Mouse (Mus musculus) macrophage (primary cell): Measurements from ENCODE around the gene Fermt3. TPM values are rescaled to one million over a fixed set of nuclear protein-coding genes. Genes with fewer than 3 reads are reported as not detected.
A peak's percentile ranks its signal among the peaks of the same experiment; 100 is the strongest.
"Not testable (repeated sequence)": the region's sequence is repeated elsewhere in the genome, so short reads cannot be mapped to it uniquely, and the experiment has no call there.

Experiments used
- H3K27ac ChIP-seq: fragments of 350-480 bp; formaldehyde crosslinking; 2 replicates; pipeline ENCODE4 v1.9.0; 2021
- H3K36me3 ChIP-seq: fragments of 350-480 bp; formaldehyde crosslinking; 2 replicates; pipeline ENCODE4 v1.9.0; 2021; ENCODE audit errors: inconsistent target
- H3K4me3 ChIP-seq: fragments of 350-480 bp; formaldehyde crosslinking; 2 replicates; pipeline ENCODE4 v1.9.0; 2021; ENCODE audit errors: inconsistent target
- H3K79me2 ChIP-seq: fragments of 350-480 bp; formaldehyde crosslinking; 2 replicates; pipeline ENCODE4 v1.9.0; 2021; ENCODE audit errors: inconsistent target
- WGBS: methylation state at CpG from one replicate; pipeline ENCODE4 v1.1.7; 2026; ENCODE audit warnings: inconsistent platforms; ENCODE audit not compliant: missing documents; 5-methylcytosine and 5-hydroxymethylcytosine counted together
- polyA plus RNA-seq: library from polyadenylated mRNA; stranded (reverse); fragments of 250-400 nt; gene quantifications from 3 replicates; pipeline ENCODE4 v1.2.4, GENCODE M21; 2018; ENCODE audit warnings: inconsistent platforms

The Fermt3 gene
- polyA plus RNA-seq, 1 experiment from 2014 or later: 194 TPM

DNA sequence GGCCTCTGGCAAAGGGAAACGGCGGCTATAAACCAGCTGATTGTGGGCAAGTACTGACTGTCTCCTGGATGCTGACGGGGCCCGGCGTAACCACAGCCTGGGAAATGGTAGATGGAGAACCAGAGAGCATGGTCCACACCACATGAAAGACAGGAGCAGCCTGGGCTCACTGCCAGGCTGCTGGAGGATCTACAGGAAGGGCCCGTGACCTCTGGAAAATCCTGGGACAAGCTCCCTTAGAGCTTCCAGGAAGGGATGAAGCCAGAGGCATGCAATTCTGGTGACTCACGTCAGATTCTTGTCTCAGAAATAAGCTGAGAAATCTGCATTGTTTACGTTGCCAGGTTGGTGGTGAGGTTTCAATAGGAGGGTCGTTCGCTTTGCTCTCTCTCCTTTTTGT is 35.5 kb upstream of the Fermt3 start:
- Histone ChIP-seq H3K4me3 (no peak overlapping the region), H3K27ac (no peak overlapping the region), H3K36me3 (no peaks in the 10 kb centered on the region), H3K79me2 (no peaks in the 10 kb centered on the region)
- 81% methylated on average over 10 of the region's 10 CpGs for WGBS

DNA sequence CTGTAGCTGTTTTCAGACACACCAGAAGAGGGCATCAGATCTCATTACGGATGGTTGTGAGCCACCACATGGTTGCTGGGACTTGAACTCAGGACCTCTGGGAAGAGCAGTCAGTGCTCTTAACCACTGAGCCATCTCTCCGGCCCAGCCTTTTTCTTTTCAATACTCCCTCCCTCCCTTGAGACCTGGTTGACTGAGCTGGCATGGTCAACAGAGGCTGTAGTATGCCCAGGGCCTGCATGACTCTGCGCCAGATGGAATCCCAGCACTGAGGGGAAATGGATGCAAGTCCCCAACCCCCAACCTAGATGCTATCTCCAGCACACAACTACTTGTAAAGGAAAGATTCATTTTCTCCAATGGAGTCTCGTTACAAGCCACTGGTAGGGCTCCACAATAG is 34.1 kb upstream of the Fermt3 start:
- H3K36me3 ChIP-seq, H3K27ac ChIP-seq, H3K4me3 ChIP-seq, H3K79me2 ChIP-seq: not testable (repeated sequence)
- WGBS: 98% methylated on average over 4 of the region's 4 CpGs

GRCm38 (mm10) chr19:7044706-7045105 is 25.4 kb upstream of the Fermt3 start:
- no peak overlapping the region for H3K4me3 ChIP-seq
- H3K36me3 ChIP-seq: no peaks in the 10 kb centered on the region
- H3K27ac ChIP-seq: no peak overlapping the region
- WGBS: 88% methylated on average over 4 of the region's 4 CpGs
- no peaks in the 10 kb centered on the region for H3K79me2 ChIP-seq

DNA sequence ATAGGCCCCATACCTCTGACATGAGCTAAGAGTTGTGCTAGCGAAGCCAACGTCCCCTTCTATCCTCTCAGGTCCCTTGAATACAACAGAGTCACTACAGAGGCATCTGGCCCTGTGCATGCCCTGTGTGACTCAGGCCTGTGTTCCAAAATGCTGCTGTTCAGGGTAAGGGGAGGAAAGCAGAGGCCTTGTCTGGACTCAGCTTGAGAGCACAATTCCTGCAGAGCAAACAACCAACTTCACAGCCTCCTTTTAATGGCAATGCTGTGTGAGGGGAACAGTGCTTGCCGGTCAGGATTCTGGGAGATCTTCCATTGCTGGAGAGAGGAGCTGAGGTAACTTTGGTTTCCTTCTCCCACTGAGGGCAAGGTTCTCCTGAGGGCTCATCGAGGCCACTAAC is 25.0 kb upstream of the Fermt3 start:
- 86% methylated on average over 4 of the region's 4 CpGs for WGBS
- Histone ChIP-seq H3K4me3 (no peak overlapping the region), H3K79me2 (peaks cover 1% of the 10 kb centered on the region), H3K36me3 (no peaks in the 10 kb centered on the region), H3K27ac (no peak overlapping the region)

DNA sequence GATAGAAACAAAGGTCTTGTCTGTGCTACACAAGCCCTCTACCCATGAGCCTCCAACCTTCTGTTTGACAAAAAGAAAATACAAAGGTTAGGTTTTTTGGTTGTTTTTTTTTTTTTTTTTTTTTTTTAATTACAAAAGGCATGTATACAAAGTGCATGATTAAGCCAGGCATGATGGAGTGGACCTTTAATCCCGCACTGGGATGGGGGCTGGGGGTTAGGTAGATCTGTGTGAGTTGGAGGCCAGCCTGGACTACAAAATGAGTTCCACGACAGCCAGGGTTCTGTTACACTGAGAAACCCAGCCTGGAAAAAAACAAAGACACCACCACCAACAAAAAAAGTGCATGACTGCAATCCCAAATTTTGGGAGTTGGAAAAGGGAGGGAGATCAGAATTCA is 21.9 kb upstream of the Fermt3 start:
- peaks cover 33% of the 10 kb centered on the region for H3K79me2 ChIP-seq
- no peak overlapping the region for H3K27ac ChIP-seq
- no peaks in the 10 kb centered on the region for H3K36me3 ChIP-seq
- WGBS: 91% methylated on average over 2 of the region's 2 CpGs
- no peak overlapping the region; the same call in 1 of the 2 replicates for H3K4me3 ChIP-seq

- WGBS: 27% methylated on average over 13 of the region's 13 CpGs
- H3K79me2 ChIP-seq: peaks cover 37% of the 10 kb centered on the region
- H3K36me3 ChIP-seq: no peaks in the 10 kb centered on the region
- peak overlapping the region; percentile 70 for H3K27ac ChIP-seq
- H3K4me3 ChIP-seq: peak overlapping the region; percentile 70
Measured at GRCm38 (mm10) chr19:7040637-7041130, 21.4 kb upstream of the Fermt3 start.

DNA sequence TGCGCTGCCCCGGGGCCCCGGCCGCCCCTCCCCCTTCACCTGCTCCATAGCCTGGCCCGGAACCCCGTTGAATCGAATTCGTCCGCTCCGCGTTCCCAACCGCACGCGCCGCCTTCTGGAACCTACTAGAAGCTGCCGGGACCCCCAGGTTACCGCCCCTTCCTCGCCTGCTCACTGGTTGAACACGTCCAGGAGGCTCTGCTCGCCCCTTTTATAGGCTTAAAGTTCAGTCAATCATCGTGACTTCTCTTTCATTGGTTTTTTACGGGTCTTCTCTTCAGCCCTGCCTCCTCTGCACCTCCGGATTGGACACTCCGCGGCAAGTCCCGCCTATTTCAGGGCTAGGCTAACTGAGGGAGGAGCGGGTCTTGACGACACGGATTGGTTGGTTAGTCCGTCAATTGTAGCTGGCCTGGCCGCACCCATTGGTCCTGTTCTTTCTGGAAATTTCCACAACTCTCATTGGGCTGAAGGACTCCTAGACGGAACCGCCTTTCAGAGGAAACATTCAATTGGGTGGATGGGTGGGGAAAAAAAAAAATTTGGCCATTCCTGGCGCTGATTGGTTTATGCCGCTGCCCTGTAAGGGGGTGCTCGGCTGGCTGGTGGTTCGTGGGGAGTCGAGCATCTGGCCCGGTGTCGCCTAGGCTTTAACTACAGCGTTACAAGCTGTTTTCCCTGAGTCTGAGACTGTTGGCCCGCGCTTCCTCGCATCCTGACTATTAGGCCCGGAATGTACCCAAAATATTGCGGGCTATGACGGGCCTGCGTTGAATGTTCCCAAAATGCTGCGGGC is 20.8 kb upstream of the Fermt3 start, which contains the start of gene Stip1:
TSS of gene Stip1 (minus strand) at position 127 of the 796 bp plus-strand sequence.
- H3K36me3 ChIP-seq: 0 out of 2 replicates have a peak, but pooled peaks cover 4% of the 10 kb centered on the region
- WGBS: under 1% methylated on average over 41 of the region's 49 CpGs

GRCm38 (mm10) chr19:7039088-7039720 is 19.9 kb upstream of the Fermt3 start:
- 4% methylated on average over 35 of the region's 35 CpGs for WGBS
- Histone ChIP-seq H3K4me3 (peak overlapping the region; percentile 70), H3K36me3 (0 out of 2 replicates have a peak, but pooled peaks cover 7% of the 10 kb centered on the region), H3K79me2 (peaks cover 47% of the 10 kb centered on the region), H3K27ac (peak overlapping the region; percentile 29; the same call in 1 of the 2 replicates)

More for the DNA sequence above, 20.8 kb upstream of the Fermt3 start, which contains the start of gene Stip1:
- Histone ChIP-seq H3K79me2 (peaks cover 44% of the 10 kb centered on the region), H3K4me3 (peak within 1 kb of the TSS; percentile 70), H3K27ac (peak within 1 kb of the TSS; percentile 70)

DNA sequence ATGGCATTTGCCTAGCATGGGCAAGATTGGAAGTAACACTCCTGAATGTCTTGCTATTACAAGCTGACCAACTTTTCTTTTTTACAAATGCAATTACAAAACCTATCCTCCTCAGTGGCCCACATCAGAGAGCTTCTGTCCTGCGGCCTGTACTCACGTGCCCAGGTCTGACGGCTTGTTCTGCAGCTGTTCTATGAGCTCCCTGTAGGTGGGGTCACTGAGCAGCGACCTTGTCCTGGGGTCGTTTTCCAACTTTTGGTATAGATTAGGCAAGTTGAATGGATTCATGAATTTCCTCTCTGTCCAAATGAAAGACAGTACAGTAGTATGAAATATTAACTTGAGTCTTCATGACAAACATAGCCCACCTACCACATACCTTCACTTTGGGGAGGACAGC is 14.7 kb upstream of the Fermt3 start:
- Histone ChIP-seq H3K36me3 (peaks cover 45% of the 10 kb centered on the region), H3K79me2 (peaks cover 43% of the 10 kb centered on the region), H3K27ac (no peak overlapping the region), H3K4me3 (no peak overlapping the region)
- WGBS: 93% methylated on average over 5 of the region's 5 CpGs

DNA sequence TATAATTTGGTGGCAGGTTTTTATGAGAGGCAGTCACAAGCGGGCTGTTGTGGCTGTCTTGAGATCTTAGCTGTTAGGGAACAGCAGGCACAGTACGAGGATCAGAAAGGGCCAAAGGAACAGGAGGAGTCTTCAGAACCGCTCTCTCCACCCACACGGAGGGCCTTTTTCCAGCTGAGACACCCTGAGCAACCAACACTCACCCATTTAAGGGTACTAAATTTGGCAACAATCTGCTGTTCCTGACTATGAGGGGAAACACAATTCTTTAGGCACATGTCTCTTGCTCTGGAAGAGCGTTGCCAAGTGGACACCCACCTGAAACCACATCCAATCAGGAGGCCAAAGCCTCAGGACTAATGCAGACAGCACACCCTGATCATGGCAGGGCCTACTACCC is 10.3 kb upstream of the Fermt3 start:
- WGBS: 97% methylated on average over 5 of the region's 5 CpGs
- no peak overlapping the region for H3K27ac ChIP-seq
- H3K79me2 ChIP-seq: no peaks in the 10 kb centered on the region; the same call in 1 of the 2 replicates
- no peak overlapping the region for H3K4me3 ChIP-seq
- peaks cover 79% of the 10 kb centered on the region for H3K36me3 ChIP-seq

DNA sequence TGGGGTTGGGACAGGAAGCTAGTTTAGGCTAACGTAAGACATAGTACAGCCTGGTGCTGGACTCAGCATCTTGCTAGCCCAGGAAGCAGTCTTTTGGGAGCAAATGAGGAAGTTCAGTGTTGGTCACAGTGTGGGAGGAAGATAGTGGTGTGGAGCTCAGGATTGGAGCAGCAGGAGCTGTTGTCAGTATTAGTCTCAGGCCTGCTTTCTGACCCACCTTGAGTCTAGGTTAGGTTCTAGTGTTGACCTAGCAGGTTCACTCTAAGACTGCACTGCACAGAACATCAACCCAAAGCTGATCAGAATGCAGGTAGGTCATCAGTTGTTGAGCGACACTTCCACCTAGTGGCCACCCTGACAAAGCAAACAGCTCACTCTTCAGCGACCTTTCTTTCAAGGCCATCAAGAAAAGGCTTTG is 964 bp upstream of the Fermt3 start:
- Histone ChIP-seq H3K36me3 (peaks cover 54% of the 10 kb centered on the region; the same call in 1 of the 2 replicates), H3K27ac (peak overlapping the region; percentile 100), H3K79me2 (peaks cover 34% of the 10 kb centered on the region), H3K4me3 (no peak overlapping the region)
- WGBS: 9% methylated on average over 3 of the region's 3 CpGs

DNA sequence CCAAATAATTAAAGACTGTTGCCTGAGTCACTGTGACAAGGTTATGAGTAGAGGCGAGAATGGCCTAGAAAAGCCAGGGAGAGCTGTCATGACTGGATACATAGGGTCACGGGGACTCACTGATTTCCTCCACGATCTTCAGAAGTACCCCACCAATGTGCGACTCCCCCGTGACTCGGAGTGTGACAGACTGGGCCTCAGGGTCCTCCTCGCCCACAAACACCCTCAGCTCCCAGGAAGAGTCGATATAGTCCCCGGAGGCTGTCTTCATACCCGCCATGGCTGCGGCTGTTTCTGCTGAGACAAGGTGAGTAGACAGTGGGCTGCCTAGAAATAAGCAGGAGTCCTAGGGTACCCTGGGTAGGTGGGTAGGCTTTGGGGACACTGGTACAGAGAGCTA is 723 bp downstream of the Fermt3 start:
- H3K4me3 ChIP-seq: peak overlapping the region; percentile 88
- H3K36me3 ChIP-seq: peaks cover 55% of the 10 kb centered on the region; the same call in 1 of the 2 replicates
- 3% methylated on average over 11 of the region's 11 CpGs for WGBS

DNA sequence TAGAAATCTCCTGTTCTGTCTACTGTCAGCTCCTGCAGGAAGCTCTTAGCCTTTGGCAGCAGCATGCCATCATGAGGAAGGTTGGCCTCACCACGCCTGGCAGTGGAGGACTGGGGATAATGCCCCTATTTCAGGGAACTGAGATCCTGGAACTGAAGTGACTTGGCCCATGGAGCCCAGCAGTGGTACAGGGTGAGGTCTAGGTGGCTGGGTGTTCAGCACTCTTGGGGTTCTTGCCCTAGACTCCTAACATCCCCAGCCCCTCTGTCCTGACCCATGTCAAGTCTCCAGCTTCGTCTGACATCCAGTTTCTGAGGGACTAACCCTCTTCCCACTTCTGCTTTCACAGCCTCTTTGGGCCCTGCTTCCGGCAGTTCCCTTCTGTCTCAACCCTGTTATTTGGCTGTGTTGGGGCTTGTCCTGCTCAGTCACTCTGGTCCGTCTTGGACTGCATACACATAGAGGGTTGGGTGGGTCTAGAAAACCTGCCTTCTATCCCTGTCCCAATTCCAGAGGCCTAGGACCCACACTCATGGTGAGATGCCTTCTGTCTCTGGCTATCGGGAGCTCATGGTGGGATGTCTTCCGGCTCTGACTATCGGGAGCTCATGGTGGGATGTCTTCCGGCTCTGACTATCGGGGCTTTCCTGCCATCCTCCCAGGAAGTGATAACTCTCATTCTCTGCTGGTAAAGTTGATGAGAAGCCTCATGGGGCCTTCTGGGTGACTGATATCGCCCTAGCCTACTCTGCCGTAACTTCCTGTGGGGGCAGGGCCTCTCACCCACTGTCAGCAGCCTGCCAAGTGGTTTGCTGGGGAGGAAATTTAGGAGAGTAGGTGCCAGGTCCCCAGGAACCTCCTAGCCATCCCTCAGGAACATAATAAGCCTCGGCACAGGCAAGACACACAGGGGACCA is 1.5 kb downstream of the Fermt3 start:
- WGBS: 4% methylated on average over 12 of the region's 12 CpGs
- H3K27ac ChIP-seq: peak overlapping the region; percentile 100
- peaks cover 59% of the 10 kb centered on the region for H3K79me2 ChIP-seq
- H3K36me3 ChIP-seq: peaks cover 58% of the 10 kb centered on the region
- peak overlapping the region; percentile 88 for H3K4me3 ChIP-seq

More for the DNA sequence above, 723 bp downstream of the Fermt3 start:
- H3K79me2 ChIP-seq: peaks cover 51% of the 10 kb centered on the region
- H3K27ac ChIP-seq: peak overlapping the region; percentile 100
